Mouse (Mus musculus): ENCODE measurements around the gene Bcl2l1. TPM values are rescaled to one million over a fixed set of nuclear protein-coding genes. Genes with fewer than 3 reads are reported as not detected.

The Bcl2l1 gene
- polyA plus RNA-seq, 1 experiment from 2014 or later = 173 TPM

- Histone ChIP-seq H3K4me3 (no peak overlapping the region), H3K27ac (peak overlapping the region; percentile 74), H3K36me3 (peaks cover 26% of the 10 kb centered on the region), H3K4me1 (replicated peaks) (peaks cover 91% of the 10 kb centered on the region), H3K9ac (no peak overlapping the region), H3K9me3 (no peaks in the 10 kb centered on the region), H3K27me3 (no peaks in the 10 kb centered on the region), H3K4me2 (peak overlapping the region; percentile 13; the same call in 1 of the 2 replicates)
- 50% methylated on average over 5 of the region's 5 CpGs for WGBS
- ATAC-seq (ENCODE audit: low FRiP score) = no peak
Measured at GRCm38 (mm10) chr2:152821023-152821422, 10.5 kb downstream of the Bcl2l1 start.

- H3K4me3 ChIP-seq = no peak overlapping the region
- H3K27ac ChIP-seq = peak overlapping the region; percentile 74
- peaks cover 21% of the 10 kb centered on the region for H3K36me3 ChIP-seq
- H3K27me3 ChIP-seq = no peaks in the 10 kb centered on the region
- ATAC-seq (ENCODE audit: low FRiP score) = 0 out of 2 replicates have a peak, but pooled peaks have one; percentile 66
- peaks cover 89% of the 10 kb centered on the region for H3K4me1 ChIP-seq (replicated peaks)
- no peaks in the 10 kb centered on the region for H3K9me3 ChIP-seq
- H3K9ac ChIP-seq = no peak overlapping the region
- 0 out of 2 replicates have a peak overlapping the region, but pooled peaks have one; percentile 13 for H3K4me2 ChIP-seq
- WGBS = 6% methylated on average over 2 of the region's 2 CpGs
Measured at GRCm38 (mm10) chr2:152820369-152820768, 11.2 kb downstream of the Bcl2l1 start.

GRCm38 (mm10) chr2:152819926-152820325 lies 11.6 kb downstream of the Bcl2l1 start:
- WGBS = 51% methylated on average over 4 of the region's 4 CpGs
- no peak for ATAC-seq (ENCODE audit: low FRiP score)
- no peak overlapping the region for H3K9ac ChIP-seq
- peaks cover 19% of the 10 kb centered on the region for H3K36me3 ChIP-seq
- no peaks in the 10 kb centered on the region for H3K9me3 ChIP-seq
- peaks cover 89% of the 10 kb centered on the region for H3K4me1 ChIP-seq (replicated peaks)
- no peaks in the 10 kb centered on the region for H3K27me3 ChIP-seq
- no peak overlapping the region for H3K4me3 ChIP-seq
- peak overlapping the region; percentile 53 for H3K27ac ChIP-seq
- H3K4me2 ChIP-seq = no peak overlapping the region

- H3K4me1 ChIP-seq (replicated peaks) = peaks cover 83% of the 10 kb centered on the region
- H3K9ac ChIP-seq = no peak overlapping the region
- WGBS = 92% methylated on average over 3 of the region's 3 CpGs
- H3K4me2 ChIP-seq = no peak overlapping the region
- no peak overlapping the region for H3K4me3 ChIP-seq
- no peaks in the 10 kb centered on the region for H3K27me3 ChIP-seq
- ATAC-seq (ENCODE audit: low FRiP score) = no peak
- peaks cover 19% of the 10 kb centered on the region for H3K36me3 ChIP-seq
- H3K27ac ChIP-seq = no peak overlapping the region
- no peaks in the 10 kb centered on the region for H3K9me3 ChIP-seq
Measured at GRCm38 (mm10) chr2:152819097-152819624, 12.4 kb downstream of the Bcl2l1 start.

- H3K4me1 ChIP-seq (replicated peaks) = peaks cover 78% of the 10 kb centered on the region
- WGBS = 68% methylated on average over 5 of the region's 5 CpGs
Measured at GRCm38 (mm10) chr2:152818679-152819078, 12.8 kb downstream of the Bcl2l1 start.

GRCm38 (mm10) chr2:152817596-152818291 lies 13.8 kb downstream of the Bcl2l1 start:
- Histone ChIP-seq H3K27me3 (no peaks in the 10 kb centered on the region), H3K36me3 (peaks cover 19% of the 10 kb centered on the region), H3K9me3 (no peaks in the 10 kb centered on the region), H3K9ac (no peak overlapping the region), H3K27ac (peak overlapping the region; percentile 49), H3K4me2 (no peak overlapping the region), H3K4me3 (no peak overlapping the region), H3K4me1 (replicated peaks) (peaks cover 74% of the 10 kb centered on the region)
- WGBS = 52% methylated on average over 6 of the region's 6 CpGs
- no peak for ATAC-seq (ENCODE audit: low FRiP score)

More at GRCm38 (mm10) chr2:152818679-152819078, 12.8 kb downstream of the Bcl2l1 start:
- ATAC-seq (ENCODE audit: low FRiP score) = no peak
- H3K9ac ChIP-seq = no peak overlapping the region
- H3K36me3 ChIP-seq = peaks cover 19% of the 10 kb centered on the region
- no peaks in the 10 kb centered on the region for H3K9me3 ChIP-seq
- H3K4me2 ChIP-seq = no peak overlapping the region
- no peak overlapping the region for H3K27ac ChIP-seq
- no peaks in the 10 kb centered on the region for H3K27me3 ChIP-seq
- no peak overlapping the region for H3K4me3 ChIP-seq

GRCm38 (mm10) chr2:152816657-152817348 lies 14.7 kb downstream of the Bcl2l1 start:
- Histone ChIP-seq H3K4me2 (no peak overlapping the region), H3K4me3 (no peak overlapping the region), H3K4me1 (replicated peaks) (peaks cover 75% of the 10 kb centered on the region), H3K9ac (no peak overlapping the region; the same call in 1 of the 2 replicates), H3K9me3 (no peaks in the 10 kb centered on the region), H3K27me3 (no peaks in the 10 kb centered on the region), H3K27ac (peak overlapping the region; percentile 13), H3K36me3 (peaks cover 19% of the 10 kb centered on the region)
- 75% methylated on average over 3 of the region's 3 CpGs for WGBS
- no peak for ATAC-seq (ENCODE audit: low FRiP score)

GRCm38 (mm10) chr2:152815879-152816656 lies 15.5 kb downstream of the Bcl2l1 start:
- Histone ChIP-seq H3K4me3 (no peak overlapping the region), H3K27ac (no peak overlapping the region), H3K36me3 (peaks cover 19% of the 10 kb centered on the region), H3K27me3 (no peaks in the 10 kb centered on the region), H3K4me2 (no peak overlapping the region), H3K9ac (no peak overlapping the region), H3K4me1 (replicated peaks) (peaks cover 75% of the 10 kb centered on the region), H3K9me3 (no peaks in the 10 kb centered on the region)
- 71% methylated on average over 7 of the region's 7 CpGs for WGBS
- no peak for ATAC-seq (ENCODE audit: low FRiP score)

GRCm38 (mm10) chr2:152814213-152814874 lies 17.2 kb downstream of the Bcl2l1 start:
- Histone ChIP-seq H3K36me3 (peaks cover 11% of the 10 kb centered on the region), H3K27ac (no peak overlapping the region), H3K4me1 (replicated peaks) (peaks cover 63% of the 10 kb centered on the region), H3K9ac (no peak overlapping the region), H3K4me2 (no peak overlapping the region), H3K9me3 (no peaks in the 10 kb centered on the region), H3K27me3 (no peaks in the 10 kb centered on the region), H3K4me3 (no peak overlapping the region)
- 92% methylated on average over 6 of the region's 6 CpGs for WGBS
- no peak for ATAC-seq (ENCODE audit: low FRiP score)

GRCm38 (mm10) chr2:152813232-152813631 lies 18.3 kb downstream of the Bcl2l1 start:
- ATAC-seq (ENCODE audit: low FRiP score) = no peak
- H3K36me3 ChIP-seq = peaks cover 4% of the 10 kb centered on the region; the same call in 1 of the 2 replicates
- no peaks in the 10 kb centered on the region for H3K9me3 ChIP-seq
- no peaks in the 10 kb centered on the region for H3K27me3 ChIP-seq
- 91% methylated on average over 1 of the region's 1 CpGs for WGBS
- H3K27ac ChIP-seq = no peak overlapping the region
- H3K9ac ChIP-seq = no peak overlapping the region
- no peak overlapping the region for H3K4me3 ChIP-seq
- peaks cover 53% of the 10 kb centered on the region for H3K4me1 ChIP-seq (replicated peaks)
- no peak overlapping the region for H3K4me2 ChIP-seq

GRCm38 (mm10) chr2:152811336-152812165 lies 20.0 kb downstream of the Bcl2l1 start:
- Histone ChIP-seq H3K4me3 (no peak overlapping the region), H3K27me3 (no peaks in the 10 kb centered on the region), H3K4me2 (no peak overlapping the region), H3K9ac (no peak overlapping the region), H3K9me3 (no peaks in the 10 kb centered on the region), H3K36me3 (peaks cover 4% of the 10 kb centered on the region; the same call in 1 of the 2 replicates), H3K4me1 (replicated peaks) (peaks cover 39% of the 10 kb centered on the region), H3K27ac (0 out of 2 replicates have a peak overlapping the region, but pooled peaks have one; percentile 20)
- 36% methylated on average over 3 of the region's 3 CpGs for WGBS
- no peak for ATAC-seq (ENCODE audit: low FRiP score)
